Mouse (Mus musculus) yolk sac, embryonic 10.5 days (tissue): Measurements from ENCODE around the gene Bach2.

Experiments used
- DNase-seq: peaks from one replicate; pipeline ENCODE4 v3.0.0-alpha.2; 2017; ENCODE audit warnings: low spot score

The Bach2 gene

GRCm38 (mm10) chr4:32489186-32489585 lies 250.6 kb downstream of the Bach2 start:
- no peak for DNase-seq

- no peak for DNase-seq
These were observed 252.6 kb downstream of the Bach2 start for GRCm38 (mm10) chr4:32491176-32491575.

GRCm38 (mm10) chr4:32492834-32493233 lies 254.2 kb downstream of the Bach2 start:
- no peak for DNase-seq

- no peak for DNase-seq
These were observed 263.2 kb downstream of the Bach2 start for GRCm38 (mm10) chr4:32501780-32502179.

GRCm38 (mm10) chr4:32502181-32502580 lies 263.6 kb downstream of the Bach2 start:
- DNase-seq: no peak

- DNase-seq: no peak
These were observed 265.6 kb downstream of the Bach2 start for GRCm38 (mm10) chr4:32504236-32504635.

- no peak for DNase-seq
These were observed 267.8 kb downstream of the Bach2 start for GRCm38 (mm10) chr4:32506306-32506808.

- DNase-seq: no peak
These were observed 268.4 kb downstream of the Bach2 start for GRCm38 (mm10) chr4:32507041-32507440.

- DNase-seq: no peak
These were observed 270.0 kb downstream of the Bach2 start for GRCm38 (mm10) chr4:32508572-32508971.

GRCm38 (mm10) chr4:32508996-32509395 lies 270.4 kb downstream of the Bach2 start:
- DNase-seq: no peak

GRCm38 (mm10) chr4:32509832-32510612 lies 271.4 kb downstream of the Bach2 start:
- no peak for DNase-seq

GRCm38 (mm10) chr4:32510940-32511339 lies 272.3 kb downstream of the Bach2 start:
- DNase-seq: no peak

- DNase-seq: no peak
These were observed 277.5 kb downstream of the Bach2 start for GRCm38 (mm10) chr4:32516126-32516525.

- DNase-seq: no peak
These were observed 280.4 kb downstream of the Bach2 start for GRCm38 (mm10) chr4:32518842-32519578.

- DNase-seq: peak; percentile 61
These were observed 282.2 kb downstream of the Bach2 start for GRCm38 (mm10) chr4:32520628-32521360.

- DNase-seq: no peak
These were observed 282.7 kb downstream of the Bach2 start for GRCm38 (mm10) chr4:32521361-32521740.

- DNase-seq: no peak
These were observed 283.4 kb downstream of the Bach2 start for GRCm38 (mm10) chr4:32522013-32522412.

- no peak for DNase-seq
These were observed 285.7 kb downstream of the Bach2 start for GRCm38 (mm10) chr4:32524282-32524681.

- no peak for DNase-seq
These were observed 286.4 kb downstream of the Bach2 start for GRCm38 (mm10) chr4:32525000-32525399.

GRCm38 (mm10) chr4:32526228-32526836 lies 287.7 kb downstream of the Bach2 start:
- no peak for DNase-seq

- no peak for DNase-seq
These were observed 290.9 kb downstream of the Bach2 start for GRCm38 (mm10) chr4:32529443-32529995.

GRCm38 (mm10) chr4:32530421-32530920 lies 291.9 kb downstream of the Bach2 start:
- no peak for DNase-seq
